Mouse (Mus musculus): Measurements from ENCODE around the gene Gm21988. TPM values are rescaled to one million over a fixed set of nuclear protein-coding genes. Genes with fewer than 3 reads are reported as not detected.

Gm21988 gene
- polyA plus RNA-seq, 1 experiment from 2014 or later, result 16.3 TPM

- no peaks in the 10 kb centered on the region for H3K36me3 ChIP-seq (ENCODE audit: control insufficient read depth, insufficient read depth, low read length)
- no peak overlapping the region for H3K9ac ChIP-seq (replicated peaks; ENCODE audit: low read length)
- no peaks in the 10 kb centered on the region for H3K9me3 ChIP-seq (ENCODE audit: control insufficient read depth, low read length)
- no peak overlapping the region for H3K27ac ChIP-seq (replicated peaks; ENCODE audit: low read depth, low read length)
- WGBS, result 78% methylated on average over 5 of the region's 5 CpGs
- DNase-seq (no peak), ATAC-seq (ENCODE audit: low FRiP score, low TSS enrichment) (no peak)
- no peak overlapping the region for H3K4me2 ChIP-seq (ENCODE audit: low read length)
- H3K4me3 ChIP-seq (replicated peaks; ENCODE audit: low read depth, low read length), result no peak overlapping the region
- H3K4me1 ChIP-seq (ENCODE audit: control insufficient read depth, insufficient read depth, low read length), result 0 out of 2 replicates have a peak, but pooled peaks cover 4% of the 10 kb centered on the region
- peaks cover 17% of the 10 kb centered on the region for H3K27me3 ChIP-seq (ENCODE audit: control insufficient read depth, insufficient read depth, low read length)
Measured at GRCm38 (mm10) chr11:70208778-70209388, 30.7 kb downstream of the Gm21988 start.

- H3K9ac ChIP-seq (replicated peaks; ENCODE audit: low read length), result no peak overlapping the region
- DNase-seq (no peak), ATAC-seq (ENCODE audit: low FRiP score, low TSS enrichment) (no peak)
- H3K27ac ChIP-seq (replicated peaks; ENCODE audit: low read depth, low read length), result no peak overlapping the region
- H3K27me3 ChIP-seq (ENCODE audit: control insufficient read depth, insufficient read depth, low read length), result 0 out of 2 replicates have a peak, but pooled peaks cover 4% of the 10 kb centered on the region
- H3K4me3 ChIP-seq (replicated peaks; ENCODE audit: low read depth, low read length), result no peak overlapping the region
- no peaks in the 10 kb centered on the region for H3K9me3 ChIP-seq (ENCODE audit: control insufficient read depth, low read length)
- no peak overlapping the region for H3K4me2 ChIP-seq (ENCODE audit: low read length)
- WGBS, result 90% methylated on average over 7 of the region's 7 CpGs
- no peaks in the 10 kb centered on the region for H3K36me3 ChIP-seq (ENCODE audit: control insufficient read depth, insufficient read depth, low read length)
- no peaks in the 10 kb centered on the region for H3K4me1 ChIP-seq (ENCODE audit: control insufficient read depth, insufficient read depth, low read length)
Measured at GRCm38 (mm10) chr11:70207283-70207682, 32.3 kb downstream of the Gm21988 start.

GRCm38 (mm10) chr11:70206801-70207200 lies 32.8 kb downstream of the Gm21988 start:
- Histone ChIP-seq H3K4me2 (ENCODE audit: low read length) (no peak overlapping the region), H3K36me3 (ENCODE audit: control insufficient read depth, insufficient read depth, low read length) (no peaks in the 10 kb centered on the region), H3K27me3 (ENCODE audit: control insufficient read depth, insufficient read depth, low read length) (no peaks in the 10 kb centered on the region), H3K9ac (replicated peaks; ENCODE audit: low read length) (no peak overlapping the region), H3K27ac (replicated peaks; ENCODE audit: low read depth, low read length) (no peak overlapping the region), H3K4me3 (replicated peaks; ENCODE audit: low read depth, low read length) (no peak overlapping the region), H3K9me3 (ENCODE audit: control insufficient read depth, low read length) (no peaks in the 10 kb centered on the region), H3K4me1 (ENCODE audit: control insufficient read depth, insufficient read depth, low read length) (no peaks in the 10 kb centered on the region)
- ATAC-seq (ENCODE audit: low FRiP score, low TSS enrichment), result no peak
- 90% methylated on average over 2 of the region's 2 CpGs for WGBS
- DNase-seq, result no peak

DNA sequence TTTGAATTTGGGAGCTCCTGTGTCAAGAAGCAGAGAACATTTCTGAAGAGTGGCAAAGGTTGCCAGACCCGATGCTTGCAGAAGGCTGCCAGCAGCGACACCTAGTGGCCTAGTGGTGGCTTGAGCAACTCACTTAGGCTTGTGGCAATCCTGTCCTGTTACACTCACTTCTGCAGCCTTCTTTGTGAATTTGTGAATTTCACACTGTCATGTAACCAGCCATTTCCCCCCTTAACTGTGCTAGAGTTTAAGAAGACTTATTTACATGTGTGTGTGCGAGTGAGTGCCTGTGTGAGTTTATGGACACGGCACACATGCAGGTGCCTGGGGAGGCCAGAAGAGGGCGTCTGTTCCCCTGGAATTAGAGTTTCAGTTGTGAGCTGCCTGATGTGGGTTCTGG lies 37.9 kb downstream of the Gm21988 start:
- no peak overlapping the region for H3K9ac ChIP-seq (replicated peaks; ENCODE audit: low read length)
- H3K9me3 ChIP-seq (ENCODE audit: control insufficient read depth, low read length), result no peaks in the 10 kb centered on the region
- no peak overlapping the region for H3K27ac ChIP-seq (replicated peaks; ENCODE audit: low read depth, low read length)
- no peak overlapping the region; the same call in 1 of the 2 replicates for H3K4me2 ChIP-seq (ENCODE audit: low read length)
- H3K36me3 ChIP-seq (ENCODE audit: control insufficient read depth, insufficient read depth, low read length), result no peaks in the 10 kb centered on the region
- ATAC-seq (ENCODE audit: low FRiP score, low TSS enrichment), result no peak
- no peaks in the 10 kb centered on the region for H3K4me1 ChIP-seq (ENCODE audit: control insufficient read depth, insufficient read depth, low read length)
- no peak overlapping the region for H3K4me3 ChIP-seq (replicated peaks; ENCODE audit: low read depth, low read length)
- peak; percentile 93 for DNase-seq
- H3K27me3 ChIP-seq (ENCODE audit: control insufficient read depth, insufficient read depth, low read length), result no peaks in the 10 kb centered on the region
- 39% methylated on average over 5 of the region's 5 CpGs for WGBS

GRCm38 (mm10) chr11:70200036-70200608 lies 39.5 kb downstream of the Gm21988 start:
- no peaks in the 10 kb centered on the region for H3K27me3 ChIP-seq (ENCODE audit: control insufficient read depth, insufficient read depth, low read length)
- no peak for DNase-seq
- no peaks in the 10 kb centered on the region for H3K9me3 ChIP-seq (ENCODE audit: control insufficient read depth, low read length)
- no peaks in the 10 kb centered on the region for H3K36me3 ChIP-seq (ENCODE audit: control insufficient read depth, insufficient read depth, low read length)
- H3K4me1 ChIP-seq (ENCODE audit: control insufficient read depth, insufficient read depth, low read length), result no peaks in the 10 kb centered on the region
- WGBS, result 79% methylated on average over 5 of the region's 5 CpGs
- H3K27ac ChIP-seq (replicated peaks; ENCODE audit: low read depth, low read length), result no peak overlapping the region
- no peak for ATAC-seq (ENCODE audit: low FRiP score, low TSS enrichment)
- H3K4me2 ChIP-seq (ENCODE audit: low read length), result no peak overlapping the region
- H3K4me3 ChIP-seq (replicated peaks; ENCODE audit: low read depth, low read length), result no peak overlapping the region
- H3K9ac ChIP-seq (replicated peaks; ENCODE audit: low read length), result no peak overlapping the region

DNA sequence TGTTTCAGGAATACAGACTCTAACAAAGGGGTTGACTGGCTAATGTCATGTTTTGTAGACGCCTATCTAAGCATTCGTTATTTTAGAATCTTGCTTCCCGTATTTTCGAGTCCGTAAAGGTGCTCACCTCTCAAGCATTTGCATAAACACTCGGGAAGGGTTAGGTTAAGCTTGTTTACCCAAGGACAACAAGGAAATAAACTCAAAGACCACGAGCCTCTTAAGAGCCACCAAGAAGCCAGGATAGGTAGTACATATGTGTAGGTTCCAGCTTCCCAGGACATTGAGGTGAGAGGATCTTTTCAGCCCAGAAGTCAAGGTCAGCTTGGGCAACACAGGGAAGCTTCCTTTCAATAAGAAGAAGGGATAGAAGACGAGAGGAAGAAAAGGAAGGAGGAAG lies 40.5 kb downstream of the Gm21988 start:
- no peak overlapping the region for H3K27ac ChIP-seq (replicated peaks; ENCODE audit: low read depth, low read length)
- H3K9ac ChIP-seq (replicated peaks; ENCODE audit: low read length), result no peak overlapping the region
- DNase-seq (no peak), ATAC-seq (ENCODE audit: low FRiP score, low TSS enrichment) (no peak)
- H3K36me3 ChIP-seq (ENCODE audit: control insufficient read depth, insufficient read depth, low read length), result no peaks in the 10 kb centered on the region
- WGBS, result 82% methylated on average over 8 of the region's 8 CpGs
- no peak overlapping the region for H3K4me2 ChIP-seq (ENCODE audit: low read length)
- no peaks in the 10 kb centered on the region for H3K27me3 ChIP-seq (ENCODE audit: control insufficient read depth, insufficient read depth, low read length)
- no peaks in the 10 kb centered on the region for H3K4me1 ChIP-seq (ENCODE audit: control insufficient read depth, insufficient read depth, low read length)
- no peak overlapping the region for H3K4me3 ChIP-seq (replicated peaks; ENCODE audit: low read depth, low read length)
- no peaks in the 10 kb centered on the region for H3K9me3 ChIP-seq (ENCODE audit: control insufficient read depth, low read length)

GRCm38 (mm10) chr11:70198332-70198731 lies 41.3 kb downstream of the Gm21988 start:
- 87% methylated on average over 3 of the region's 3 CpGs for WGBS
- Histone ChIP-seq H3K27me3 (ENCODE audit: control insufficient read depth, insufficient read depth, low read length) (no peaks in the 10 kb centered on the region), H3K4me2 (ENCODE audit: low read length) (no peak overlapping the region), H3K4me3 (replicated peaks; ENCODE audit: low read depth, low read length) (no peak overlapping the region), H3K36me3 (ENCODE audit: control insufficient read depth, insufficient read depth, low read length) (no peaks in the 10 kb centered on the region), H3K9me3 (ENCODE audit: control insufficient read depth, low read length) (no peaks in the 10 kb centered on the region), H3K9ac (replicated peaks; ENCODE audit: low read length) (no peak overlapping the region), H3K4me1 (ENCODE audit: control insufficient read depth, insufficient read depth, low read length) (no peaks in the 10 kb centered on the region), H3K27ac (replicated peaks; ENCODE audit: low read depth, low read length) (no peak overlapping the region)
- no peak for ATAC-seq (ENCODE audit: low FRiP score, low TSS enrichment)
- DNase-seq, result no peak

DNA sequence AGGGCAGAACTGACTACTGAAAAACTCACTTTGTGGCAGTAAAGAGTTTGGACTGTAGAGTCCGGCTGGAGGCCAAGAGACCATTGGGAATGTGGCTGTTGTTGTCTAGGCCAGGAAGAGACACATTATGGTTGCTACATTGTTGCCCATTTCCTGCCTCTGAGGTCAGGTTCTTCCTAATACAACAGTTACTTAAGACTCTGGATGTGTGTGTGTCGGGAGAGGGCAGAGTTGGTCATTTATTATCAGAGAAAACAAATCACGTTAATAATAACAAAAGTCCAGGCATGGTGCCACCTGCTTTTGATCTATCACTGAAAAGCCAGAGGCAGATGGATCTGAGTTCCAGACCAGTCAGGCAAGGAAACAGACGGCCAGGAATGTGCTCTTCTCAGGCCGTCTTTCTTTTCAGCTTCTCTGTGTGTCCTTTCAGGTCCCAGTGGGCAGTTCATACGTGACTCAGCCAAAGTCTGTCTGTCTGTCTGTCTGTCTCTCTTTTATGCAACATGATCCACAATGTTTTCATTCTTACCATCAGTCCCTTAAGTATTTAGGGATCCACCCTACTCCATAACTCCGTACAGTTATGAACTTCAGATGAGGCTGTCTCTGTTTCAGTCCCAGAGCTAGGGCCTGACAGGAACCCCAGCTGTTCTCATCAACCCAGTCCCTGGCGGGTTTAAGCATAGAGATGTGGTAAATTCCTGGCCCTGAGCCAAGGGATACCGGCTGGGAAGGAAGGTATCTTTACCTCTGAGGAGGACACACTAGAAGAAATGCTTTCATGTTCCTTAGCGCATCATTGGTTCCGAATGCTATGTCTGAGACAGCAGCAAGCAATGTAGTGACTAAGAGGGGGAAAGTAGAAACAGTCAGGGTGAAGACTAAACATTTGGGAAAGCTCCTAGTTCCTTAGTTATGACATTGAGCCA lies 46.0 kb downstream of the Gm21988 start:
- WGBS, result 59% methylated on average over 11 of the region's 11 CpGs

More for the DNA sequence above, 46.0 kb downstream of the Gm21988 start:
- H3K9ac ChIP-seq (replicated peaks; ENCODE audit: low read length), result no peak overlapping the region
- no peak overlapping the region for H3K4me2 ChIP-seq (ENCODE audit: low read length)
- H3K4me1 ChIP-seq (ENCODE audit: control insufficient read depth, insufficient read depth, low read length), result no peaks in the 10 kb centered on the region
- H3K27ac ChIP-seq (replicated peaks; ENCODE audit: low read depth, low read length), result no peak overlapping the region
- DNase-seq (no peak), ATAC-seq (ENCODE audit: low FRiP score, low TSS enrichment) (no peak)
- no peaks in the 10 kb centered on the region for H3K36me3 ChIP-seq (ENCODE audit: control insufficient read depth, insufficient read depth, low read length)
- H3K27me3 ChIP-seq (ENCODE audit: control insufficient read depth, insufficient read depth, low read length), result no peaks in the 10 kb centered on the region
- H3K4me3 ChIP-seq (replicated peaks; ENCODE audit: low read depth, low read length), result no peak overlapping the region
- H3K9me3 ChIP-seq (ENCODE audit: control insufficient read depth, low read length), result no peaks in the 10 kb centered on the region
